Mouse (Mus musculus) cerebellum, postnatal 36 days (tissue): ENCODE measurements around the gene Iqcn.

Source experiments
- DNase-seq, 2 experiments: peaks; one replicate each; pipeline ENCODE4 v3.0.0; 2021 to 2022; ENCODE audit warnings: mixed read lengths in 2 of 2

Gene Iqcn

DNA sequence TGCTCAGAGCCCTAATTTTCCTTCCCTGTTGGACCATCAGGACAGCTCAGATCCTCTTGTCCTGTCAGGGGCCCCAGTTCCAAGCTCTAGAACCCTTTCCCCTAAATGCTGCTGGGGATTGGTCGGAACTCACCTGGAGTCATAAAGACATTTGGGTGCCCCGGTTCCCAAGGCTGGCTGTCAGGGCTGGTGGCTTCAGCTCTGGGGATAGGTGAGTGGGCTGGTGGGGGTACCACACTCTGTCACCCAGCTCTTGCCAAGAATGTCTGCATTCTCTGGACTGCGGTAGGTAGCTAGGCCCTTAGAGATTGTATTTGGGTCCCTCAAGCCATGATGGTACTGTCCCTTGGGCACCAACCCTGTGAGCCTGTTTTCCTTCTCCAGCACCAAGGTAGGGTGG is at the start of gene Iqcn:
Gene Iqcn (plus strand): TSS at position 171 of the 400 bp plus-strand sequence.
- DNase-seq = no peak

DNA sequence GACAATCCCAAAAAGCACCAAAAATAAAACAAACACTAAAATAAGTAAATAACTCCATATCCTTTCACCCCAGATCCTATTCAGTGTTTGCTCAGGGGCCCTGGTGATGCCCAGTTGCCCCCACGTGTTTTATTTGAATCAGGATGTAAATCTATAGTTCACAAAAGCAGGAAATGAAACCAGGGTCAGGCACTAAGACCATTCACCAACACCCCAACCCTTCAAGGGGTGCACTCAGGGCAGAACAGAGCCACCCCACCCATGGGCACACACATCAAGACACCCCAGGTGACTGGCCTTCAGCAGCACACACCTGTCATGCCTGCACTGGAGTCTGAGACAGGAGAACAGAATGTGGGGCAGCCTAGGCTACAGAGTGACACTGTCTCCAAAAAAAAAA is 49.1 kb upstream of the Iqcn start:
- no peak for DNase-seq

- no peak for DNase-seq
These were observed 47.8 kb upstream of the Iqcn start for GRCm38 (mm10) chr8:70655469-70655868.

DNA sequence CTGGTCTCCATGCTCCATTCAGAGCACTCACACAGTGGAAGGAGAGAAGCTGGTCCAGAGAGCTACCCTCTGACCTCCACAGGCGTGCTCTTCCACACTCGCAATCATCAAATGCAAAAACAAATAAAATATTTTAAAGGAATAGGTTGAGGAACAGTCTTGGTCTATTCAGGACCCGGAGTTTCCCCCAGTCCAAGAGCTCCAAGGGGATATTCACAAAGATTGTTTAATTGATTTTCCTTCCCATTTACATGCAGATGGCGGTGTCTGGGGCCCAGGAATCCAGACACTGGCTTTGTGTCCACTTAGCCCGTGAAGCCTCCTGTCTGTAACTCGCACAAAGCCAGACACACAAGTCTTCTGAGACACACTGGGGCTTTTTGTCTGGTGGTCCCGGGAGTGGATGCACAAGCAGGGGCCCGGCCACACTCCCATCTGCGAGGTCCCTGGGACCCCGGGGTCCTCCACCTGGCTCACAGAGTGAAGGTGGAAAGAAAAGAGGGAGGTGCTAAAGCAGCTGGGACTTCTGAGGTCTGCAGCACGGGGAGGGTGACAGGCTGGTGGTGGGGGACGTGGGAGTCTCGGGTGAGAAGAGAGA is 47.0 kb upstream of the Iqcn start:
- no peak for DNase-seq

GRCm38 (mm10) chr8:70657214-70657613 is 46.0 kb upstream of the Iqcn start:
- no peak for DNase-seq

GRCm38 (mm10) chr8:70657739-70658138 is 45.5 kb upstream of the Iqcn start:
- DNase-seq = no peak

- DNase-seq = no peak
These were observed 44.2 kb upstream of the Iqcn start for GRCm38 (mm10) chr8:70658897-70659603.

DNA sequence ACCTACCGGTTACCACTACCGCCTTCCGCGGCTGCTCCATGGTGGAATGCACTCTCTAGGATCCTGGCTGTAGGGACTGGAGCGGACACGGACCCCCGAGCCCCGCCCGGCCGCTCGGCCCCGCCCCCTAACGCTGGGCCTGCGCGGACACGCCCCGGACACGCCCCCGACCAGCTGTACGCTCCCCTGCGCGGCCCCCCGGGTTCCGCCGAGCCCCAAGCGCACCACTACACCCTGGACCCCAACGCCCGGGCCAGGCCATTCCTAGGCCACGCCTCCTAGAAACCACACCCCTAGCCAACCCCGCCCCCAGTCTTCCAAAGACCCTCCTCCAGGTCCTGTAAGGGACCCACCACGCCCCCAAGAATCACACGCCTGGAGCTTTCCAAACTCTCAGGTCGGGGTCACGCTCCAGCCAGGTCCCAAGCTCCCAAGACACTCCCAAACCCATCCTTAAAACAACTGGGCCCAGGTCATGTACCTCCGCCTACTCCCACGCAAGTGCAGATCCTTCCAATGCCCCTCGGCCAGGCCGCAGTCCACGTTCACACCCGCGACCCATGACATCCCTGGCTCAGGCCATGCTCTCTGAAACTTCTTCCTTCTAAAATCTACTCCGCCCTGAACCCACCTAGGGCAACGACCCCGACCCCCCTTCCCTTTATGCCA is 43.5 kb upstream of the Iqcn start:
- DNase-seq = peak; percentile 47 to 61

- no peak for DNase-seq
These were observed 43.0 kb upstream of the Iqcn start, which contains the start of gene Pgpep1 for GRCm38 (mm10) chr8:70660273-70660725. Gene Pgpep1, minus strand, starts transcription at chr8:70660388.

- DNase-seq = no peak
These were observed 39.6 kb upstream of the Iqcn start for GRCm38 (mm10) chr8:70663691-70664090.

GRCm38 (mm10) chr8:70664631-70665030 is 38.6 kb upstream of the Iqcn start:
- DNase-seq = no peak

GRCm38 (mm10) chr8:70665599-70665998 is 37.7 kb upstream of the Iqcn start:
- no peak for DNase-seq

DNA sequence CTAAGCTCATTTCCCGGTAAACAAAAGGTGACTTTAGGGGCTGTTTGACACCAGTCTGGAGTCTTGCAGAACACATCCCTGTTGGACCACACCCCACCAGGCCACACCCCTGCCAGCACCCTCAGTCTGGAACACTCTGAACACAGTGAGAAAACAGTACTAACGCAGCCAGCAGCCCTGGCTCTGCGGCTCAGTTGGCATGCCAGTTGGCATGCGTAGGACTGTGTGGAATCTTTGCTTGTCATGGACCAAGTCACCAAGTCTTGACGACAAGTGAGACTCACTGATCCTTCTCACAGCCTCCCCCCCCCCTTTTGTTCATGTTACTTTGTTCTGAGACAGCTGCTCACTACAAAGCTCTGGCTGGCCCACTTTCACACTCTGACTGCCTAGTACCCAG is 36.2 kb upstream of the Iqcn start:
- no peak for DNase-seq

DNA sequence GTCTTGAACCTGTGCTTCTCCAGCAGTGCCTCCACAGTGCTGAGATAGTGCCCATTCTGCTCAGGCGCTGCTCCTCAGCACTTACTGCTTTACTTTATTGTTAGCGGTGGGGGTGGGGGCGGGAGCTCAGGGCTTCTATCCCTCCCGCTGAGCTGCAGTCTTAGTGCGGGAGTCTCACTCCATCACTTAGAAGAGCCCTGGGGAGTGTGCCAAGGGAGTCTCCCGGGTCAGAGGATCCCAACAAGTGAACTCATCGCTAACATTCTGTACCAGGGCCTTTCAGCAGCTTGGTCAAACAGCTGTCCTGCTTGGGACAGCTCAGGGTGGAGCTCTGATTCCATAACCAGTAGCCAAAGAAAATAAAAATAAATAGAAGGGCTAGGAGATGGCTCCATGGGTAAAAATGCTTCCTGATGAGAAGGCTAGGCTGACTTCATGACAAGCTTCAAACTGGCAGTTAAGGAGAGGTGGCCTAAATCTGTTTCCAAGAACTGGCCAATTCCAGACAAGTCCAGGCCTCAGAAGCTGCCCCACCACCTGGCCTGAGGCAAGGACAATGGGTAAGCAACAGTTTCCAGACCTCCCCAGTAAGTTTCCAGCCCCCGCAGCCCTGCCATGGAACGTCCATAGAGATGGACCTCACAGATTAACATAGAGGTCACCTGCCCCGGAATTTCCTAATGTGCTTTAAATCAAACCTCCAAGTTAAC is 31.5 kb upstream of the Iqcn start:
- no peak for DNase-seq

DNA sequence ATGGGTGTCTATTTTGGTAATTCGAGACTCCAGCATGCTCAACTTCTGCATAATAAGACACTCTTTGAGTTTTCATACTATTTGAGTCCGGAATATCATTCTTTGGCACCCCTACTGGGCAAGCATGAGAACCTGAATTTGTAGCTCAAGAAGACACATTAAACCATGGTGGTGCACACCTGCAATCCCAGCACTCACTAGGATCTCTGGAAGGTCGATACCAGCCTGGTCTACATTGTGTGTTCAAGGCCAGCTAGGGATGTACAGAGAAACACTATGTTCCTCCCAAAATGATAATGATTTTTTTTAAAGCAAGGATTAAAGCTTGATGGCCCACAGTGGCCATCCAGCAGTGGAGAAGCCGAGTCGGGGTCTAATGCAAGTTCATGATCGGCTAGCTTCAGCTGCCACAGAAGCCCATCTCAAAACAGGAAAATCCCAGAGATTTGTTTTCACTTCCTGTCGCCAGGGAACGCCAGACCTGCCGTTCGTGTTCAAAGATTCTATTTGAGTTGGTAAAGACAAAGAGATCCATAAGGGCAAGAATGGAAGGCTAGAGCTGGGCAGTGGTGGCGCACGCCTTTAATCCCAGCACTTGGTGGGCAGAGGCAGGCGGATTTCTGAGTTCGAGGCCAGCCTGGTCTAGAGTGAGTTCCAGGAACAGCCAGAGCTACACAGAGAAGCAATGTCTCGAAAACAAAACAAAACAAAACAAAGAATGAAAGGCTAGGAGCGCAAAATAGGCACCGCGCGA is 30.8 kb upstream of the Iqcn start:
- DNase-seq = no peak

DNA sequence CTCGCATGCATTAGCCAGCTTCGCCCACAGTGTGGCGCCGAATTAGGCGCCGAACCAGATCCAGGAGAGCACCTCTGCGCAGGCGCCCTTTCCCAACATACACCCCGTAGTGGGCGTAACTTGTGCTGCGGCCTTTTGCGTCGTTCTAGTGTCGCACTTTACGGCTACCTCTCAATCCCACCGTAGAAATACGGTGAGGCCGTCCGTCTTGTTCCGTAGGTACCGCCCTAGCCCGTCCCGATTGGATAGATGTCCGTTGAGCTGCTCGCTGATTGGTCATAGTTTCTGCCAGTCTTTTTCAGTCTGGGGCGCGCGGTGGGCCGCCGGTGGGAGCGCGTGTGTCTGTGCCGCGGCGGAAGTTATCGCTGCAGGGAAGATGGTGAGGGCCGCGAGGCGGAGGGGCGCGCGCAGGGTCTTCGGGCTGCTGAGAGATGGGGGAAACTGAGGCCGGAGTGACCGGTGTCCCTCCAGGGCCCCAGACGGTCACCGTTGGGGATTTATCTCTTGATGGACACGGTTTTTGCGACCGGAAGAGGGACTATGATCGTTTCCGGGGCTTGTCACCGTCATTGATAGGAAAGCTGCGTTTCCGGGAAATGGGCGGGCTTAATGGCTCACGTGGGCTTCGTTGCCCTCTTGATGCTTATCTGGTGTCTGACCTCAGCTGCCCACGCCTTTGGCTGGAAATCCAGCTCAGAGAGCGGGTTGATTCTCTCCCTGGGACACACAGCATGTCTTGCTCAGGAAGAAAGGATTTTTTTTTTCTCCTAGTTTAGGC is 30.0 kb upstream of the Iqcn start, which contains the start of gene Lsm4:
Gene Lsm4 (plus strand): TSS at position 170 of the 778 bp plus-strand sequence.
- peak; percentile 96 to 100 for DNase-seq

DNA sequence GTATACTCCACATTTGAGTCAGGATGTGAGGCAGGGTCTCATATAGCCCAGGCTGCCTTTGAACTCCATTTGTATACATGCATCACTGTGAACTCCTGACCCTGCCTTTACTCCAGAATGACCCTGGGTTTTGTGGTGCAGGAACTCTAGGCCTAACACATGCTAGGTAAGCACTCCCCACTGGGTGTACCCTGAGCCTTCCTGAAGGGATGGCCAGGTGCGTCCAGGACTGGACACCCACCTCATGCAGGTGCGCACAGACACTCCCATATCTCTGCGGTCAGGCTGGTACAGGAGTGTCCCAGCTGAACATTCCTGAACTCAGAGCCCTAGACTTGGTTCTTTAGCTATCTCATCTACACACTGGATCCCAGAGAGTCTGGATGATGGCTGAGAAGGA is 29.1 kb upstream of the Iqcn start:
- DNase-seq = peak in 1 of 2 experiments; percentile 24

GRCm38 (mm10) chr8:70674716-70675115 is 28.5 kb upstream of the Iqcn start:
- DNase-seq = no peak

GRCm38 (mm10) chr8:70675336-70675735 is 27.9 kb upstream of the Iqcn start:
- no peak for DNase-seq

DNA sequence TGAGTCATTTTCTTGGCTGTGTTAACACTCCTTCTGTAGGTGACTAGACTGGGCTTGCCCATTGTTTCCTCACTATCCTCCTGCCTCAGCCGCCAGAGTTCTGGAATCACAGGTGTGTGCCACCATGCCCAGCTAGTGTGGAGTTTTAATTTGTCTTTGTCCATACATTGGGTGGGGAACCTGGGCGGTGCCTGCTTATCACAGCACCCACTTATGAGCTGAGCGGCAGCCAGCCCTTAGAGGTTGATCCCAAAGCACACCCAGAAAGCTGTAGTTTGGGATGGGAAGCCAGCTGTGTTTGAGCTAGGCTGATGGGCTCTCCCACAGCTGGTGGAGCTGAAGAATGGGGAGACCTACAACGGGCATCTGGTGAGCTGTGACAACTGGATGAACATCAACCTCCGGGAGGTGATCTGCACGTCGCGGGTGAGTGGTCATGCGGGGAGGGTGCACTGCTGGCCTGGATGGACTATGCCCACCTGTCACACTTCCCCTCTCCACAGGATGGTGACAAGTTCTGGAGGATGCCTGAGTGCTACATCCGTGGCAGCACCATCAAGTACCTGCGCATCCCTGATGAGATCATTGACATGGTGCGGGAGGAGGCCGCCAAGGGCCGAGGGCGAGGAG is 25.7 kb upstream of the Iqcn start:
- no peak for DNase-seq

GRCm38 (mm10) chr8:70678679-70679078 is 24.6 kb upstream of the Iqcn start:
- DNase-seq = no peak
